Mouse (Mus musculus): Measurements from ENCODE around the gene Tcf7l2. TPM values are rescaled to one million over a fixed set of nuclear protein-coding genes. Genes with fewer than 3 reads are reported as not detected.
A peak's percentile ranks its signal among the peaks of the same experiment; 100 is the strongest.

Gene Tcf7l2
- polyA plus RNA-seq, 1 experiment: 45.3 TPM

GRCm38 (mm10) chr19:55762187-55762586 is 20.6 kb downstream of the Tcf7l2 start:
- WGBS: 87% methylated on average over 3 of the region's 3 CpGs
- H3K27ac ChIP-seq (ENCODE audit: insufficient read depth, low read depth, low read length): 0 out of 2 replicates have a peak overlapping the region, but pooled peaks have one; percentile 6
- no peak for TF ChIP-seq CTCF (IDR thresholded peaks at IDR 0.05; ENCODE audit: extremely low read depth, insufficient read length, insufficient replicate concordance, low read depth, low read length)
- H3K4me1 ChIP-seq (ENCODE audit: control insufficient read depth, insufficient read depth, insufficient read length, low read length): peaks cover 25% of the 10 kb centered on the region
- no peaks in the 10 kb centered on the region for H3K27me3 ChIP-seq (ENCODE audit: control insufficient read depth, insufficient read depth, low read length)
- peaks cover 10% of the 10 kb centered on the region for H3K36me3 ChIP-seq (ENCODE audit: control insufficient read depth, insufficient read depth, low read length)
- H3K4me3 ChIP-seq (ENCODE audit: low read depth, low read length): no peak overlapping the region

- no peaks in the 10 kb centered on the region for H3K27me3 ChIP-seq (ENCODE audit: control insufficient read depth, insufficient read depth, low read length)
- no peak for TF ChIP-seq CTCF (IDR thresholded peaks at IDR 0.05; ENCODE audit: extremely low read depth, insufficient read length, insufficient replicate concordance, low read depth, low read length)
- no peak for TF ChIP-seq POLR2A (IDR thresholded peaks at IDR 0.05; ENCODE audit: low read depth, low read length)
- peaks cover 27% of the 10 kb centered on the region for H3K4me1 ChIP-seq (ENCODE audit: control insufficient read depth, insufficient read depth, insufficient read length, low read length)
- no peak overlapping the region for H3K4me3 ChIP-seq (ENCODE audit: low read depth, low read length)
- H3K36me3 ChIP-seq (ENCODE audit: control insufficient read depth, insufficient read depth, low read length): peaks cover 13% of the 10 kb centered on the region
- no peak overlapping the region for H3K27ac ChIP-seq (ENCODE audit: insufficient read depth, low read depth, low read length)
- WGBS: 89% methylated on average over 11 of the region's 11 CpGs
These were observed 24.2 kb downstream of the Tcf7l2 start for GRCm38 (mm10) chr19:55765814-55766213.

DNA sequence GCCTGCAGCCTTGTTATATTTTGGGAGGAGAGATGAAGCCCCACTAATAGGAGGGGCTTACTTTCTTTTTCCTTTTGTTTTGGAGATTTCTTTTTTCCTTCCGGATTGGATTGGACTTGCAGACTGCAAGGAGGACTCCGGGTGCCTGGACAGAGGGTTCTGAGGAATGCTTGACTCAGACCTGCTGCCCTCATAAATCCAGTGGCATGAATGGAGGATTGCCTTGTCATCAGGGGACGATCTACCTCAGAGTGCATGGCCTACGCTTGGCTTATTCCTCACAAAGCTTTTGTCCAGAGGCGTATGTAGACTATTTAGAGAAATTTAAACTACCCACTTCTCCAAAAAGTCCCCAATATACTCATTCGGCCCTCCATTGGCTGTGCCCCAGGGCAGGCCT is 25.5 kb downstream of the Tcf7l2 start:
- H3K36me3 ChIP-seq (ENCODE audit: control insufficient read depth, insufficient read depth, low read length): peaks cover 15% of the 10 kb centered on the region
- peaks cover 16% of the 10 kb centered on the region for H3K4me1 ChIP-seq (ENCODE audit: control insufficient read depth, insufficient read depth, insufficient read length, low read length)
- TF ChIP-seq POLR2A (IDR thresholded peaks at IDR 0.05; ENCODE audit: low read depth, low read length) (no peak), CTCF (IDR thresholded peaks at IDR 0.05; ENCODE audit: extremely low read depth, insufficient read length, insufficient replicate concordance, low read depth, low read length) (no peak)
- H3K27me3 ChIP-seq (ENCODE audit: control insufficient read depth, insufficient read depth, low read length): no peaks in the 10 kb centered on the region
- WGBS: 63% methylated on average over 6 of the region's 6 CpGs
- H3K27ac ChIP-seq (ENCODE audit: insufficient read depth, low read depth, low read length): peak overlapping the region; percentile 71; the same call in 1 of the 2 replicates
- H3K4me3 ChIP-seq (ENCODE audit: low read depth, low read length): no peak overlapping the region

DNA sequence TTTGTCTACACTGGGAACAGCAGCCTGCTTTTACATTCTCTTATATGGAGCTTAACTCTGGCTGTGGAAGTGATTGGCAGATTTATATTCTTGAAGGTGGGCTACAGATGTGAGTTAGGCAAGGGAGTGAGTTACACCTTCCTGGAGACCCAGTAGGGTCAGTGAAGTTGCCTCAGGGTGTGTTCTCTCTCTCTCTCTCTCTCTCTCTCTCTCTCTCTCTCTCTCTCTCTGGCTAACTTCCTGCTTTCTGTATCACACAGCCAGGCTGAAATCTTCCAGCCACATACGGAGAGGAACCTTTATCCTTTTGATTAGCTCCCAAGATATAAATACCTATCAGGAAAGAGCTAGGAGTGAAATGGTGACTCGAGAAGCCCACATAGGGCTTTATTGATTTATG is 26.0 kb downstream of the Tcf7l2 start:
- no peaks in the 10 kb centered on the region for H3K27me3 ChIP-seq (ENCODE audit: control insufficient read depth, insufficient read depth, low read length)
- no peak overlapping the region for H3K4me3 ChIP-seq (ENCODE audit: low read depth, low read length)
- WGBS: 10% methylated on average over 2 of the region's 2 CpGs
- H3K36me3 ChIP-seq (ENCODE audit: control insufficient read depth, insufficient read depth, low read length): peaks cover 11% of the 10 kb centered on the region
- peaks cover 13% of the 10 kb centered on the region for H3K4me1 ChIP-seq (ENCODE audit: control insufficient read depth, insufficient read depth, insufficient read length, low read length)
- peak overlapping the region; percentile 71; the same call in 1 of the 2 replicates for H3K27ac ChIP-seq (ENCODE audit: insufficient read depth, low read depth, low read length)
- TF ChIP-seq CTCF (IDR thresholded peaks at IDR 0.05; ENCODE audit: extremely low read depth, insufficient read length, insufficient replicate concordance, low read depth, low read length): no peak

DNA sequence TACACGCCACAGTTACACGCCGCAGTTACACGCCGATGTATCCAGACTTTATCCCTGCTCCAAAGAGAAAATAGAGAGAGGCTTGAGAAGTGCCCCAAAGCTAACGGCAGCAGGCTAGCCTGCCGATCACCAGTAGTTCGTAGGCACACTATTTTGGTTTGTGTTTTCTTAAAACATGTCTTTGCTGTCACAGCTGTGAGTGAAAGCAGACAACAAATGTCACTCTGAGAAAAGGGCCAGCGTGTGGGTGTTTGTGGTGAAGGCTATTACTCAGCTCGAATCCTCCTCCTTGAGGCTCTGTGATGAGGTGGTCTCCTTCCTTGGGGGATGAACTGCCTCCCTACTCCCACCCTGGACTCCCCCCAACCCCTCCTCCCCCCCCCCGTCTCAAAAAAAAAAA is 26.6 kb downstream of the Tcf7l2 start:
- peak overlapping the region; percentile 6; the same call in 1 of the 2 replicates for H3K27ac ChIP-seq (ENCODE audit: insufficient read depth, low read depth, low read length)

DNA sequence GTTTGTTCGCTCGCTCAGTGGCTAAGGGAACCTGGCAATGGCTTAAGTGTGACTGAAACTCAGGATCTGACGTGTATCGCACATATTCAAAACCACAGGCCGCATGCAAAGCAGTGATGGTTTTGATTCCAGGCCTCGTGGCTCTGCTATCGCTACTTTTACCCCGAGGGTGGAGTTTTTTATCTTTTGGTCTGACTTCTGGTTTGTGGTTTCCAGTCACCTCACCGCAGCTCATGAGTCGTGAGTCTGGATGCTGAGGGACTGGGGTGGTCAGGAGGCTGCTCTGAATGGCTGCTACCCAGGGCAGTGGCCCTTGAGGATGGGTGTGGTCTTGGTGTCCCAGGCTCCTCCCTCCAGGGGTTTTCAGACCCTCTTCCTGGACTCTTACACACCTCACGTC is 27.3 kb downstream of the Tcf7l2 start:
- Histone ChIP-seq H3K27me3 (ENCODE audit: control insufficient read depth, insufficient read depth, low read length) (no peaks in the 10 kb centered on the region), H3K36me3 (ENCODE audit: control insufficient read depth, insufficient read depth, low read length) (peaks cover 8% of the 10 kb centered on the region), H3K4me3 (ENCODE audit: low read depth, low read length) (no peak overlapping the region), H3K27ac (ENCODE audit: insufficient read depth, low read depth, low read length) (no peak overlapping the region), H3K4me1 (ENCODE audit: control insufficient read depth, insufficient read depth, insufficient read length, low read length) (peaks cover 13% of the 10 kb centered on the region; the same call in 1 of the 2 replicates)
- TF ChIP-seq CTCF (IDR thresholded peaks at IDR 0.05; ENCODE audit: extremely low read depth, insufficient read length, insufficient replicate concordance, low read depth, low read length) (no peak), POLR2A (IDR thresholded peaks at IDR 0.05; ENCODE audit: low read depth, low read length) (no peak)
- WGBS: 83% methylated on average over 11 of the region's 11 CpGs

More for the DNA sequence above, 26.6 kb downstream of the Tcf7l2 start:
- Histone ChIP-seq H3K4me1 (ENCODE audit: control insufficient read depth, insufficient read depth, insufficient read length, low read length) (peaks cover 13% of the 10 kb centered on the region; the same call in 1 of the 2 replicates), H3K36me3 (ENCODE audit: control insufficient read depth, insufficient read depth, low read length) (peaks cover 8% of the 10 kb centered on the region), H3K4me3 (ENCODE audit: low read depth, low read length) (no peak overlapping the region), H3K27me3 (ENCODE audit: control insufficient read depth, insufficient read depth, low read length) (no peaks in the 10 kb centered on the region)
- whole genome bisulfite sequencing: 80% methylated on average over 11 of the region's 11 CpGs
- TF ChIP-seq POLR2A (IDR thresholded peaks at IDR 0.05; ENCODE audit: low read depth, low read length): no peak
- no peak for TF ChIP-seq CTCF (IDR thresholded peaks at IDR 0.05; ENCODE audit: extremely low read depth, insufficient read length, insufficient replicate concordance, low read depth, low read length)

DNA sequence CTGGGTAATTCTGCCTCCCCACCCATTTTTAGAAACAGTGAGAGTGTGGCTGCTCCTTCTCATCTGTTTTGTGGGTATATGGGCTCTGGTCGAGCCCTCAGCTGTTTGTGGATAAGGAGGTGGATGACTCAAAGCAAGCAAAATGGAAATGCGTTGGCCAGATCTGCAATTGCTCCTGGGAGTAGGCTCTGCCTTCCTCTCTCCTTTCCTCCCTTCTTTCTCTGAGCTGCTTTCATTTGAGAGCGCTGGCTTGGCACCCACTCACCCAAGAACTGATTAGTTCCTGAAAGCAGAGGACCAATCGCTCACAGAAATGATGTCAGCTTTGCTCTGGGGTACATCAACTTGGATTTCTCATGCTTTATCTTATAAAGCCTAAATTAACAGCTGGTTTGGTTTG is 32.7 kb downstream of the Tcf7l2 start:
- Histone ChIP-seq H3K36me3 (ENCODE audit: control insufficient read depth, insufficient read depth, low read length) (peaks cover 5% of the 10 kb centered on the region), H3K27me3 (ENCODE audit: control insufficient read depth, insufficient read depth, low read length) (no peaks in the 10 kb centered on the region), H3K4me3 (ENCODE audit: low read depth, low read length) (no peak overlapping the region), H3K4me1 (ENCODE audit: control insufficient read depth, insufficient read depth, insufficient read length, low read length) (peaks cover 18% of the 10 kb centered on the region), H3K27ac (ENCODE audit: insufficient read depth, low read depth, low read length) (no peak overlapping the region)
- WGBS: 23% methylated on average over 4 of the region's 4 CpGs
- TF ChIP-seq POLR2A (IDR thresholded peaks at IDR 0.05; ENCODE audit: low read depth, low read length) (no peak), CTCF (IDR thresholded peaks at IDR 0.05; ENCODE audit: extremely low read depth, insufficient read length, insufficient replicate concordance, low read depth, low read length) (no peak)
